Mouse (Mus musculus): ENCODE measurements around the gene Snd1. TPM values are rescaled to one million over a fixed set of nuclear protein-coding genes. Genes with fewer than 3 reads are reported as not detected.

Gene Snd1
- polyA plus RNA-seq, 1 experiment, result 190 TPM

DNA sequence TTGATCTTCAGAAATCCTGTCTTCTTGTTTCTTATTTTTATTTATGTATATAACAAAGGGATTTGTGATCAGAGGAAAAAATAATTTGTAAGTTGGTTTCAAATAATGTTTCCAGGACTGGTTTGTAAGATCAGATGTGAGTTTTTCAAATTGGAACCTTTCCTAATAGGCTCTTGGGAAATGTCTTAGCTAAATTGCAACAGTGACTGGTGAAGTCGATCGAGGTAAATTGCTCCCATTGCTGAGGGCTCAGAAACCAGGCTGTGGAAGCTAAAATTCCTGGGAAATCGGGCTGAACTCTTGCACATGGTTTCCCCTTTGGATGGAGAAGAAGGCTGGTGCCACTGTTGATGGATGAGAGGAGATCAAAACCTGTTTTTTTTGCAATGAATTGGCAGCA lies 111.9 kb downstream of the Snd1 start:
- H3ac ChIP-seq (ENCODE audit: control insufficient read depth, insufficient read length), result no peak overlapping the region
- no peak overlapping the region for H3K4me3 ChIP-seq

DNA sequence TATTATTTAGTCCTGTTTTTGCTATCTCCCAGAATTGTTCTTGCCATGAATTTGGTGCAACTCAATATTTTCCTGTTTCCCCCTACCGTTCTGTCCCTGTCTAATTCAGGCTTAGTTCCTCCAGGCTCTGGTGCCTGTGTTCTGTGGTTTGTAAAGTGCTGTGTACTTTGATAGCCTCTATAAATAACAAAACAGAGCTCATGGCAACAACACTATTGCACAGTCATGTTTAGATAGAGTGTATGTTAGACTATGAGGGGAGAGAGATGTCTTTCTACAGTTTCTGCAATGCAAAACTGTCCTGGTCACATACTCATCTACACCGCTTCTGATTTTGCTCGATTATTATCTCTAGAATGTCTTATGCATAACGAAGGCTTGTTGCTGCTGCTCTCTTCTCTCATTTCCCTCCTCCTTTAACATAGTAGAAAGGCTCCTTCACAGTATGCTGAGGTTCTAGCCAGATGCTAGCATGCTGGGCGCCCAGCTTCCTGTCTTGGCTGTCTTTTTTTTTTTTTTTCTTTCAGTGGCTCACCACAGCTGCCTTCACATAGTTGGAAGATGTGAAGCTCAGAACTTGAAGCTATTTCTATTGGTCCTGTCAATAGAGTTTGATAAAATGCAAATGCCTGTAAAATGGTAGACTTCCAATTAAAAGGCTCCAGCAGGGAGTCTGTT lies 113.7 kb downstream of the Snd1 start:
- Histone ChIP-seq H3ac (ENCODE audit: control insufficient read depth, insufficient read length) (no peak overlapping the region), H3K4me3 (no peak overlapping the region), H3K27me3 (ENCODE audit: control insufficient read depth, insufficient read depth, insufficient read length) (no peaks in the 10 kb centered on the region), H3K36me3 (ENCODE audit: control insufficient read depth, insufficient read depth) (peaks cover 17% of the 10 kb centered on the region), H3K79me2 (ENCODE audit: control insufficient read depth, insufficient read depth) (peaks cover 15% of the 10 kb centered on the region), H3K4me2 (ENCODE audit: low read depth) (no peak overlapping the region)
- TF ChIP-seq SRF (IDR thresholded peaks at IDR 0.05; ENCODE audit: control insufficient read depth, insufficient read length, low read depth) (no peak), USF1 (IDR thresholded peaks at IDR 0.05; ENCODE audit: low read depth) (no peak), MYOG (IDR thresholded peaks at IDR 0.05; ENCODE audit: control insufficient read depth in 1 of 3, insufficient read depth in 1 of 3, insufficient read length in 2 of 3, low read depth in 2 of 3) (no peak), MAX (IDR thresholded peaks at IDR 0.05; ENCODE audit: low read depth) (no peak)

More for the DNA sequence above, 111.9 kb downstream of the Snd1 start:
- peaks cover 7% of the 10 kb centered on the region for H3K36me3 ChIP-seq (ENCODE audit: control insufficient read depth, insufficient read depth)
- H3K27me3 ChIP-seq (ENCODE audit: control insufficient read depth, insufficient read depth, insufficient read length), result no peaks in the 10 kb centered on the region
- no peak overlapping the region for H3K4me2 ChIP-seq (ENCODE audit: low read depth)
- peaks cover 15% of the 10 kb centered on the region for H3K79me2 ChIP-seq (ENCODE audit: control insufficient read depth, insufficient read depth)
- TF ChIP-seq MAX (IDR thresholded peaks at IDR 0.05; ENCODE audit: low read depth) (no peak), TCF12 (IDR thresholded peaks at IDR 0.05; ENCODE audit: insufficient read depth, poor library complexity, severe bottlenecking) (no peak)

DNA sequence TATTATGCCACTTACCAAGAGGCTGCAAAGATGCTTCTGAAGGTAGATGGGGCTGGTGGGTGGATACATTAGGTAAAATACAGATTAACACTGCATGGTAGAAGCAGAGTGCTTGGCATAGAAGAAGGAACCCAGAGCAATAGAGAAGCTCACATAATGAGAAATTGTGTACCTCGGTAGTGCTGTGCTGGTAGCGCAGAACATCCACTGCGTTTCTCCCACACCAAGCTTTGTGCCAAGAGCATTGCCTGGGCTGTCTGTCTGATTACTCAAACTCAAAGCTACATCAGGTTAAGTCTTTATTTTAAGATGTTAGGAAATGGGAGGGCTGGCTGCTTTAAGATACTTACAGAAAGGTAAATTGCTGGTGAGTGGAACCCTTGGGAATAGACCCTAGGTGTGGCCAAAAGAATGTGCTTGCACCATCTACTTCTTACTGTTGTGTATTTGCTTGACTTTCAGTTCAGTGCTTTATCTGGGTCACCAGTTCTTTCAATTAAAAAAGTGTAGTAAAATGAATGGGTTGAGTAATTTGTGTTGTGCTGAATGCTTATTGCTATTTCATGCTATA lies 117.5 kb downstream of the Snd1 start:
- Histone ChIP-seq H3K4me2 (ENCODE audit: low read depth) (no peak overlapping the region), H3K36me3 (ENCODE audit: control insufficient read depth, insufficient read depth) (peaks cover 18% of the 10 kb centered on the region), H3K79me2 (ENCODE audit: control insufficient read depth, insufficient read depth) (peaks cover 10% of the 10 kb centered on the region), H3K27me3 (ENCODE audit: control insufficient read depth, insufficient read depth, insufficient read length) (no peaks in the 10 kb centered on the region), H3ac (ENCODE audit: control insufficient read depth, insufficient read length) (no peak overlapping the region), H3K4me3 (no peak overlapping the region)
- TF ChIP-seq USF1 (IDR thresholded peaks at IDR 0.05; ENCODE audit: low read depth), result no peak
- no peak for TF ChIP-seq POLR2AphosphoS2 (IDR thresholded peaks at IDR 0.05; ENCODE audit: insufficient read length, low read depth)
- TF ChIP-seq MAX (IDR thresholded peaks at IDR 0.05; ENCODE audit: low read depth), result no peak
- TF ChIP-seq MYOD1 (IDR thresholded peaks at IDR 0.05; ENCODE audit: control insufficient read depth in 1 of 3, insufficient read length in 2 of 3, low read depth in 2 of 3), result no peak
- no peak for TF ChIP-seq REST (IDR thresholded peaks at IDR 0.05; ENCODE audit: insufficient read depth, insufficient read length)
- no peak for TF ChIP-seq SRF (IDR thresholded peaks at IDR 0.05; ENCODE audit: control insufficient read depth, insufficient read length, low read depth)
- TF ChIP-seq POLR2A (IDR thresholded peaks at IDR 0.05; ENCODE audit: insufficient read length, low read depth), result no peak
- TF ChIP-seq MYOG (IDR thresholded peaks at IDR 0.05; ENCODE audit: control insufficient read depth in 1 of 3, insufficient read depth in 1 of 3, insufficient read length in 2 of 3, low read depth in 2 of 3), result no peak
- no peak for TF ChIP-seq TCF3 (IDR thresholded peaks at IDR 0.05; ENCODE audit: insufficient read length, low read depth)
- TF ChIP-seq CEBPB (IDR thresholded peaks at IDR 0.05; ENCODE audit: insufficient read depth, poor library complexity, severe bottlenecking), result no peak
- no peak for TF ChIP-seq E2F4 (IDR thresholded peaks at IDR 0.05; ENCODE audit: insufficient read depth)
- no peak for TF ChIP-seq TCF12 (IDR thresholded peaks at IDR 0.05; ENCODE audit: insufficient read depth, poor library complexity, severe bottlenecking)

DNA sequence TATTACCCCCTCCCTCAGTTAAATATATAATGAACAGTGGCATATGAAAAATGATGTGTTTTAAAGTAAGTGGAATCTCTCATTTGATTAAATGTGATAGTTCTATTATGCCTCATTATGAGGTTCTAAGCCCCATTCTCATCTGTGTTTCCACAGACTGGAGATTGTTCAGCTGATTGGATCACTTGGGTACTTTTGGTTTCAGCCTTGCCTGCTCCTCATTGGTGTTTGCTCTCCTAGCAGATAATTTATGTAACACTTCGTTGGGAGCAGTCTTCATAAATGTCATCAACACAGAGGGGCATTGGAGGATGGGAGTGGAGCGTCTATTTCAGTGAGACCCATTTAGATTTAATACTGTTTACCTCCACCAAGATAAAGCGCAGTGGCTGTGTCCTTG lies 118.8 kb downstream of the Snd1 start:
- peaks cover 18% of the 10 kb centered on the region for H3K36me3 ChIP-seq (ENCODE audit: control insufficient read depth, insufficient read depth)
- peaks cover 11% of the 10 kb centered on the region for H3K79me2 ChIP-seq (ENCODE audit: control insufficient read depth, insufficient read depth)
- no peak overlapping the region for H3K4me3 ChIP-seq
- H3ac ChIP-seq (ENCODE audit: control insufficient read depth, insufficient read length), result no peak overlapping the region
- H3K27me3 ChIP-seq (ENCODE audit: control insufficient read depth, insufficient read depth, insufficient read length), result no peaks in the 10 kb centered on the region
- TF ChIP-seq SRF (IDR thresholded peaks at IDR 0.05; ENCODE audit: control insufficient read depth, insufficient read length, low read depth) (no peak), E2F4 (IDR thresholded peaks at IDR 0.05; ENCODE audit: insufficient read depth) (no peak), POLR2AphosphoS2 (IDR thresholded peaks at IDR 0.05; ENCODE audit: insufficient read length, low read depth) (no peak), MYOG (IDR thresholded peaks at IDR 0.05; ENCODE audit: control insufficient read depth in 1 of 3, insufficient read depth in 1 of 3, insufficient read length in 2 of 3, low read depth in 2 of 3) (no peak), POLR2A (IDR thresholded peaks at IDR 0.05; ENCODE audit: insufficient read length, low read depth) (no peak), TCF3 (IDR thresholded peaks at IDR 0.05; ENCODE audit: insufficient read length, low read depth) (no peak), CEBPB (IDR thresholded peaks at IDR 0.05; ENCODE audit: insufficient read depth, poor library complexity, severe bottlenecking) (no peak), MYOD1 (IDR thresholded peaks at IDR 0.05; ENCODE audit: control insufficient read depth in 1 of 3, insufficient read length in 2 of 3, low read depth in 2 of 3) (no peak), MAX (IDR thresholded peaks at IDR 0.05; ENCODE audit: low read depth) (no peak)
- no peak overlapping the region for H3K4me2 ChIP-seq (ENCODE audit: low read depth)

DNA sequence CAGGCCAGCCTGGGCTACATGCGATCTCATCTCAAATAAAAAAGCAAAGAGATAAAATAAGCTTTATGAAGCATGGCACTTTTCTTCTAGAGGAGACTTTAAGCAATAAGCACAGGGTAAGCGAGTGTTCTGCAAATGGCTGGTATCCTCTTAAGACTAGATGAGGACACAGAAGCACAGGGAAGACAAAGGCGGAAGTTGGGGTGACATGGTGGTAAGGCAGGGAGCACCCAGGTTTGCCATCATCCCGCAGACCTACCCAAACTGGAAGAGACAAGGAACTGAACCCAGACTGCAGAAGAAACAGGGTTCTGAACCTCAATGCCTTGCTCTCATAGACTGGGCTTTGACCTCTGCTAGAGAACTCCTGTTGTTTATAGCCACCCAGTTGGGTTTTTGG lies 119.8 kb downstream of the Snd1 start:
- Histone ChIP-seq H3K4me2 (ENCODE audit: low read depth) (no peak overlapping the region), H3K27me3 (ENCODE audit: control insufficient read depth, insufficient read depth, insufficient read length) (no peaks in the 10 kb centered on the region), H3K4me3 (no peak overlapping the region), H3ac (ENCODE audit: control insufficient read depth, insufficient read length) (no peak overlapping the region), H3K36me3 (ENCODE audit: control insufficient read depth, insufficient read depth) (peaks cover 18% of the 10 kb centered on the region), H3K79me2 (ENCODE audit: control insufficient read depth, insufficient read depth) (peaks cover 15% of the 10 kb centered on the region)
- TF ChIP-seq MYOD1 (IDR thresholded peaks at IDR 0.05; ENCODE audit: control insufficient read depth in 1 of 3, insufficient read length in 2 of 3, low read depth in 2 of 3), result no peak
- TF ChIP-seq TCF3 (IDR thresholded peaks at IDR 0.05; ENCODE audit: insufficient read length, low read depth), result no peak
- TF ChIP-seq MYOG (IDR thresholded peaks at IDR 0.05; ENCODE audit: control insufficient read depth in 1 of 3, insufficient read depth in 1 of 3, insufficient read length in 2 of 3, low read depth in 2 of 3), result no peak
- TF ChIP-seq MAX (IDR thresholded peaks at IDR 0.05; ENCODE audit: low read depth), result no peak
- no peak for TF ChIP-seq TCF12 (IDR thresholded peaks at IDR 0.05; ENCODE audit: insufficient read depth, poor library complexity, severe bottlenecking)
- no peak for TF ChIP-seq CEBPB (IDR thresholded peaks at IDR 0.05; ENCODE audit: insufficient read depth, poor library complexity, severe bottlenecking)
- TF ChIP-seq USF1 (IDR thresholded peaks at IDR 0.05; ENCODE audit: low read depth), result no peak
- TF ChIP-seq POLR2AphosphoS2 (IDR thresholded peaks at IDR 0.05; ENCODE audit: insufficient read length, low read depth), result no peak
- no peak for TF ChIP-seq E2F4 (IDR thresholded peaks at IDR 0.05; ENCODE audit: insufficient read depth)
- no peak for TF ChIP-seq REST (IDR thresholded peaks at IDR 0.05; ENCODE audit: insufficient read depth, insufficient read length)
- TF ChIP-seq SRF (IDR thresholded peaks at IDR 0.05; ENCODE audit: control insufficient read depth, insufficient read length, low read depth), result no peak
- no peak for TF ChIP-seq POLR2A (IDR thresholded peaks at IDR 0.05; ENCODE audit: insufficient read length, low read depth)

Data from myocyte (in vitro differentiated cells).